Mouse (Mus musculus): ENCODE measurements around the gene Ahcy. TPM values are rescaled to one million over a fixed set of nuclear protein-coding genes. Genes with fewer than 3 reads are reported as not detected.
A peak's percentile ranks its signal among the peaks of the same experiment; 100 is the strongest.

The Ahcy gene
- polyA plus RNA-seq, 1 experiment from 2014 or later: 32.9 TPM

DNA sequence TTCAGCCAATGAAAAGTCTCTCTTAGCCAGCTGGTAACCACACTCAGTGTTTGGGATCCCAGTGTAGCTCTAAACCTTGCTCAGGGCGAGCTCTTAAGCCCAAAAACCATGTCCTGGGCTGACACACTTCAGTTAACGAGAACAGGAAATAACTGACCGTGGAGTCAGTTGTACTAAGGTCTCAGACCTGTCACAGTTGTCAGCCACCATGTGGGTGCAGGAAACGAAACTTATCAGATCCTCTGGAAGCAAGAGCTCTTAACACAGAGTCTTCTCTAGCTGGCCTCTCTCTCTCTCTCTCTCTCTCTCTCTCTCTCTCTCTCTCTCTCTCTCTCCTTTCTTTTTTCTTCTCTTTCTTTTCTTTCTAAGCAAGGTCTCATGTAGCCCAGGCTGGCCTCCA, 19.1 kb upstream of the Ahcy start:
- Histone ChIP-seq H3K27me3 (ENCODE audit: control insufficient read depth, insufficient read depth, low read length) (no peaks in the 10 kb centered on the region), H3K9ac (no peak overlapping the region), H3K4me2 (replicated peaks) (no peak overlapping the region), H3K4me1 (replicated peaks; ENCODE audit: control insufficient read depth, insufficient read depth, low read length) (no peaks in the 10 kb centered on the region), H3K36me3 (replicated peaks; ENCODE audit: control insufficient read depth, insufficient read depth) (no peaks in the 10 kb centered on the region), H3K27ac (no peak overlapping the region), H3K9me3 (ENCODE audit: control insufficient read depth, low read length) (no peaks in the 10 kb centered on the region), H3K4me3 (replicated peaks; ENCODE audit: low read length) (no peak overlapping the region)
- DNase-seq (ENCODE audit: low spot score) (no peak), ATAC-seq (ENCODE audit: low FRiP score) (no peak)
- 76% methylated on average over 4 of the region's 4 CpGs for WGBS

GRCm38 (mm10) chr2:155091743-155092075, 17.4 kb upstream of the Ahcy start:
- no peaks in the 10 kb centered on the region for H3K4me1 ChIP-seq (replicated peaks; ENCODE audit: control insufficient read depth, insufficient read depth, low read length)
- ATAC-seq (ENCODE audit: low FRiP score): no peak
- H3K4me2 ChIP-seq (replicated peaks): no peak overlapping the region
- H3K27me3 ChIP-seq (ENCODE audit: control insufficient read depth, insufficient read depth, low read length): no peaks in the 10 kb centered on the region
- no peaks in the 10 kb centered on the region for H3K9me3 ChIP-seq (ENCODE audit: control insufficient read depth, low read length)
- H3K4me3 ChIP-seq (replicated peaks; ENCODE audit: low read length): no peak overlapping the region
- WGBS: 84% methylated on average over 3 of the region's 3 CpGs
- DNase-seq (ENCODE audit: low spot score): no peak
- H3K27ac ChIP-seq: no peak overlapping the region
- no peak overlapping the region for H3K9ac ChIP-seq
- H3K36me3 ChIP-seq (replicated peaks; ENCODE audit: control insufficient read depth, insufficient read depth): no peaks in the 10 kb centered on the region

GRCm38 (mm10) chr2:155090909-155091742, 16.8 kb upstream of the Ahcy start:
- Histone ChIP-seq H3K4me1 (replicated peaks; ENCODE audit: control insufficient read depth, insufficient read depth, low read length) (no peaks in the 10 kb centered on the region), H3K9me3 (ENCODE audit: control insufficient read depth, low read length) (no peaks in the 10 kb centered on the region), H3K27me3 (ENCODE audit: control insufficient read depth, insufficient read depth, low read length) (no peaks in the 10 kb centered on the region), H3K9ac (no peak overlapping the region), H3K36me3 (replicated peaks; ENCODE audit: control insufficient read depth, insufficient read depth) (no peaks in the 10 kb centered on the region), H3K4me2 (replicated peaks) (no peak overlapping the region), H3K27ac (no peak overlapping the region), H3K4me3 (replicated peaks; ENCODE audit: low read length) (no peak overlapping the region)
- 51% methylated on average over 13 of the region's 13 CpGs for WGBS
- DNase-seq (ENCODE audit: low spot score): no peak
- ATAC-seq (ENCODE audit: low FRiP score): no peak

- 87% methylated on average over 6 of the region's 6 CpGs for WGBS
- H3K4me1 ChIP-seq (replicated peaks; ENCODE audit: control insufficient read depth, insufficient read depth, low read length): no peaks in the 10 kb centered on the region
- H3K27ac ChIP-seq: no peak overlapping the region
- no peak overlapping the region for H3K4me3 ChIP-seq (replicated peaks; ENCODE audit: low read length)
- no peak for DNase-seq (ENCODE audit: low spot score)
- no peaks in the 10 kb centered on the region for H3K27me3 ChIP-seq (ENCODE audit: control insufficient read depth, insufficient read depth, low read length)
- no peak overlapping the region for H3K9ac ChIP-seq
- no peak for ATAC-seq (ENCODE audit: low FRiP score)
- H3K36me3 ChIP-seq (replicated peaks; ENCODE audit: control insufficient read depth, insufficient read depth): no peaks in the 10 kb centered on the region
- H3K4me2 ChIP-seq (replicated peaks): no peak overlapping the region
- no peaks in the 10 kb centered on the region for H3K9me3 ChIP-seq (ENCODE audit: control insufficient read depth, low read length)
Measured at GRCm38 (mm10) chr2:155088264-155088663, 14.0 kb upstream of the Ahcy start.

- Histone ChIP-seq H3K4me3 (replicated peaks; ENCODE audit: low read length) (no peak overlapping the region), H3K9ac (no peak overlapping the region), H3K27ac (no peak overlapping the region), H3K36me3 (replicated peaks; ENCODE audit: control insufficient read depth, insufficient read depth) (no peaks in the 10 kb centered on the region), H3K27me3 (ENCODE audit: control insufficient read depth, insufficient read depth, low read length) (no peaks in the 10 kb centered on the region), H3K4me2 (replicated peaks) (no peak overlapping the region), H3K9me3 (ENCODE audit: control insufficient read depth, low read length) (no peaks in the 10 kb centered on the region), H3K4me1 (replicated peaks; ENCODE audit: control insufficient read depth, insufficient read depth, low read length) (no peaks in the 10 kb centered on the region)
- WGBS: 94% methylated on average over 5 of the region's 5 CpGs
- no peak for ATAC-seq (ENCODE audit: low FRiP score)
- no peak for DNase-seq (ENCODE audit: low spot score)
Measured at GRCm38 (mm10) chr2:155086328-155086727, 12.0 kb upstream of the Ahcy start.

GRCm38 (mm10) chr2:155084546-155084945, 10.2 kb upstream of the Ahcy start:
- Histone ChIP-seq H3K4me1 (replicated peaks; ENCODE audit: control insufficient read depth, insufficient read depth, low read length) (no peaks in the 10 kb centered on the region), H3K27ac (no peak overlapping the region), H3K4me3 (replicated peaks; ENCODE audit: low read length) (no peak overlapping the region), H3K36me3 (replicated peaks; ENCODE audit: control insufficient read depth, insufficient read depth) (no peaks in the 10 kb centered on the region), H3K4me2 (replicated peaks) (no peak overlapping the region), H3K27me3 (ENCODE audit: control insufficient read depth, insufficient read depth, low read length) (no peaks in the 10 kb centered on the region), H3K9me3 (ENCODE audit: control insufficient read depth, low read length) (no peaks in the 10 kb centered on the region), H3K9ac (no peak overlapping the region)
- WGBS: 86% methylated on average over 5 of the region's 5 CpGs
- DNase-seq (ENCODE audit: low spot score) (no peak), ATAC-seq (ENCODE audit: low FRiP score) (no peak)

GRCm38 (mm10) chr2:155082121-155082803, 8.0 kb upstream of the Ahcy start:
- Histone ChIP-seq H3K27ac (no peak overlapping the region), H3K4me2 (replicated peaks) (no peak overlapping the region), H3K27me3 (ENCODE audit: control insufficient read depth, insufficient read depth, low read length) (no peaks in the 10 kb centered on the region), H3K9ac (no peak overlapping the region), H3K4me1 (replicated peaks; ENCODE audit: control insufficient read depth, insufficient read depth, low read length) (no peaks in the 10 kb centered on the region), H3K9me3 (ENCODE audit: control insufficient read depth, low read length) (no peaks in the 10 kb centered on the region), H3K36me3 (replicated peaks; ENCODE audit: control insufficient read depth, insufficient read depth) (no peaks in the 10 kb centered on the region), H3K4me3 (replicated peaks; ENCODE audit: low read length) (no peak overlapping the region)
- 21% methylated on average over 8 of the region's 8 CpGs for WGBS
- peak; percentile 46 for DNase-seq (ENCODE audit: low spot score)
- peak; percentile 46; the same call in 1 of the 2 replicates for ATAC-seq (ENCODE audit: low FRiP score)

DNA sequence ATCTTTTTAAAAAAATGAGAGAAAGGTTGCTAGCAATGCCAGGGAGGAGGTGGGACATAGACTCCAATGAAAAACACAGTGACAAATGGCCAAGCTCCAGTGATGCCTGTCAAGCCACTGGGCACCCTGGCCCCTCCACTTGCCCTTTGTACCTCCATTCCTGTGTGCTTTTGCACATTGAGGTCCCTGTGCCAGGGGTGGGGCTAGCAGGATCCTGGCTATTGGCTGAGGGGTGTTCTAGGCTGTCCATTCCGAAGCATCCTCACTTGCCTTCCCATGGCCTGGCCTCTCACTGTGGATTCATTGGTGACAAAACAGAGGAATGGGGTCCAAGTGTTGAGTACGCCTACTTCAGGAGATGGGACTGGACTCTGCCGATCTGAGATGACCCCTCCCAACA, 6.8 kb upstream of the Ahcy start:
- 96% methylated on average over 3 of the region's 3 CpGs for WGBS
- Histone ChIP-seq H3K9me3 (ENCODE audit: control insufficient read depth, low read length) (no peaks in the 10 kb centered on the region), H3K27me3 (ENCODE audit: control insufficient read depth, insufficient read depth, low read length) (no peaks in the 10 kb centered on the region), H3K4me3 (replicated peaks; ENCODE audit: low read length) (no peak overlapping the region), H3K4me1 (replicated peaks; ENCODE audit: control insufficient read depth, insufficient read depth, low read length) (no peaks in the 10 kb centered on the region), H3K36me3 (replicated peaks; ENCODE audit: control insufficient read depth, insufficient read depth) (no peaks in the 10 kb centered on the region), H3K9ac (no peak overlapping the region), H3K4me2 (replicated peaks) (no peak overlapping the region), H3K27ac (no peak overlapping the region)
- ATAC-seq (ENCODE audit: low FRiP score): no peak
- DNase-seq (ENCODE audit: low spot score): no peak

DNA sequence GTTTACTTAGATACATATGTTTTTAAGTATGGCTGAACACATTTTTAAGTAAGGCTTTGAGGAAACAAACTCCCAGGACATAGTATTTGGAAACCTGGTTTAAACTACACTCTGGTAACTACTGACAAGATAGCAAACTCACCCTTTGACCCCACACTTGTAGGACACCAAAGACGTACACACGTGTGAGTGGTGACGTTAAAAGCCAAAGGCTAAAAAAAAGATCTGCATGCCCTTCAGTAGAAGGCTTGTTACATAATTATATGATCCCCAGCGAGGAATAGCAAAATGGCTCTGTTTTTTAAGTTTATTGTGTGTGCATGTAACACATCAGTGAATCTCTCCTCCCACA, 5.9 kb upstream of the Ahcy start:
- Histone ChIP-seq H3K4me2 (replicated peaks) (no peak overlapping the region), H3K36me3 (replicated peaks; ENCODE audit: control insufficient read depth, insufficient read depth) (no peaks in the 10 kb centered on the region), H3K27ac (no peak overlapping the region), H3K27me3 (ENCODE audit: control insufficient read depth, insufficient read depth, low read length) (no peaks in the 10 kb centered on the region), H3K9me3 (ENCODE audit: control insufficient read depth, low read length) (no peaks in the 10 kb centered on the region), H3K4me3 (replicated peaks; ENCODE audit: low read length) (no peak overlapping the region), H3K9ac (no peak overlapping the region), H3K4me1 (replicated peaks; ENCODE audit: control insufficient read depth, insufficient read depth, low read length) (peaks cover 6% of the 10 kb centered on the region)
- no peak for ATAC-seq (ENCODE audit: low FRiP score)
- WGBS: 75% methylated on average over 4 of the region's 4 CpGs
- no peak for DNase-seq (ENCODE audit: low spot score)

All from hindbrain, embryonic 14.5 days (tissue).